Mouse (Mus musculus) adrenal gland, adult 2 months (tissue): Measurements from ENCODE around the gene Supt7l. TPM values are rescaled to one million over a fixed set of nuclear protein-coding genes. Genes with fewer than 3 reads are reported as not detected.
"Not testable (repeated sequence)": the region's sequence is repeated elsewhere in the genome, so short reads cannot be mapped to it uniquely, and the experiment has no call there.

Experiments used
- DNase-seq: peaks from one replicate; pipeline ENCODE4 v3.0.0; 2021
- long read RNA-seq: library from polyadenylated mRNA; stranded (forward); transcript quantifications from one replicate; pipeline ENCODE4 v2.0.0, GENCODE M21; 2021
- polyA plus RNA-seq: library from polyadenylated mRNA; depleted of rRNA; stranded (reverse); fragments of >200 nt; gene quantifications from 2 replicates; pipeline ENCODE4 v1.2.3, GENCODE M21; 2012; rRNA removed
- total RNA-seq, 2 experiments: library from RNA; stranded (reverse); gene quantifications; 2 replicates each; pipeline ENCODE4 v1.2.3; 2021

The Supt7l gene
- total RNA-seq (10 to 100 TPM; 15.7 to 20.1 TPM), polyA plus RNA-seq (11.7 and 13.0 TPM in 2 replicates)
- long read RNA-seq, transcript Supt7l-201 (5 exons, 2,693 nt) = major isoform, 13 of 22 reads
- long read RNA-seq, partial matches to known transcripts = 6 of 22 reads
- long read RNA-seq, other reads (novel, unspliced or antisense) = 2 of 22 reads

- DNase-seq = not testable (repeated sequence)
Observed at GRCm38 (mm10) chr5:31527707-31528106, at the start of gene Supt7l. TSS of gene Supt7l (minus strand) at chr5:31527807.

GRCm38 (mm10) chr5:31576539-31576975 is 49.0 kb upstream of the Supt7l start:
- DNase-seq = peak; percentile 89

GRCm38 (mm10) chr5:31573722-31574121 is 46.1 kb upstream of the Supt7l start:
- no peak for DNase-seq

- DNase-seq = peak; percentile 80
Observed at GRCm38 (mm10) chr5:31571023-31571608, 43.5 kb upstream of the Supt7l start.

- peak; percentile 57 for DNase-seq
Observed at GRCm38 (mm10) chr5:31567951-31568657, 40.5 kb upstream of the Supt7l start.

GRCm38 (mm10) chr5:31566457-31566856 is 38.9 kb upstream of the Supt7l start:
- no peak for DNase-seq

GRCm38 (mm10) chr5:31566026-31566425 is 38.4 kb upstream of the Supt7l start:
- DNase-seq = no peak

GRCm38 (mm10) chr5:31564976-31565375 is 37.4 kb upstream of the Supt7l start:
- DNase-seq = peak; percentile 59

GRCm38 (mm10) chr5:31563905-31564304 is 36.3 kb upstream of the Supt7l start:
- no peak for DNase-seq

GRCm38 (mm10) chr5:31563496-31563895 is 35.9 kb upstream of the Supt7l start:
- peak; percentile 80 for DNase-seq

- DNase-seq = peak; percentile 51
Observed at GRCm38 (mm10) chr5:31562036-31562666, 34.5 kb upstream of the Supt7l start.

- DNase-seq = no peak
Observed at GRCm38 (mm10) chr5:31560352-31560751, 32.7 kb upstream of the Supt7l start.

GRCm38 (mm10) chr5:31559401-31559800 is 31.8 kb upstream of the Supt7l start:
- DNase-seq = no peak

- no peak for DNase-seq
Observed at GRCm38 (mm10) chr5:31535228-31535627, 7.6 kb upstream of the Supt7l start.

- DNase-seq = no peak
Observed at GRCm38 (mm10) chr5:31528560-31528959, 953 bp upstream of the Supt7l start.

GRCm38 (mm10) chr5:31527117-31527680 is 408 bp downstream of the Supt7l start:
- DNase-seq = no peak

- peak; percentile 84 for DNase-seq
Observed at GRCm38 (mm10) chr5:31526354-31527116, 1.1 kb downstream of the Supt7l start, which contains the start of gene Slc4a1ap. TSS of gene Slc4a1ap (plus strand) at chr5:31526995.

- no peak for DNase-seq
Observed at GRCm38 (mm10) chr5:31520556-31520955, 7.1 kb downstream of the Supt7l start.

- DNase-seq = no peak
Observed at GRCm38 (mm10) chr5:31512481-31512880, 15.1 kb downstream of the Supt7l start.

- no peak for DNase-seq
Observed at GRCm38 (mm10) chr5:31504843-31505242, 22.8 kb downstream of the Supt7l start.

- peak; percentile 93 for DNase-seq
Observed at GRCm38 (mm10) chr5:31494513-31495297, 32.9 kb downstream of the Supt7l start, which contains the start of gene Gpn1. TSS of gene Gpn1 (plus strand) at chr5:31494741.
